Mouse (Mus musculus): ENCODE measurements at regions not wholly inside any gene's neighbourhood (a gene's known extent, or its start where the extent isn't known, plus 50 kb on each side); places are given as distances from the start of the nearest gene placed in this dataset.

GRCm38 (mm10) chr4:80442711-80443110, 391.2 kb upstream of the Tyrp1 start:
- H3K9ac ChIP-seq (replicated peaks; ENCODE audit: low read length, poor library complexity, severe bottlenecking) = no peak overlapping the region
- H3K27me3 ChIP-seq (ENCODE audit: insufficient read depth, low read length) = no peaks in the 10 kb centered on the region
- no peaks in the 10 kb centered on the region for H3K4me1 ChIP-seq (ENCODE audit: insufficient read depth, low read length)
- 26% methylated on average over 4 of the region's 4 CpGs for WGBS
- H3K36me3 ChIP-seq (ENCODE audit: insufficient read depth, low read length) = no peaks in the 10 kb centered on the region
- no peak overlapping the region for H3K27ac ChIP-seq (ENCODE audit: low read depth, low read length)
- ATAC-seq (ENCODE audit: low FRiP score) = no peak
- no peaks in the 10 kb centered on the region for H3K9me3 ChIP-seq (ENCODE audit: low read length)
- no peak for DNase-seq (ENCODE audit: low spot score)
- no peak for TF ChIP-seq CTCF (IDR thresholded peaks at IDR 0.05)
- no peak overlapping the region for H3K4me3 ChIP-seq (ENCODE audit: low read depth, low read length)
- no peak overlapping the region for H3K4me2 ChIP-seq (ENCODE audit: low read depth, low read length, poor library complexity, severe bottlenecking)

DNA sequence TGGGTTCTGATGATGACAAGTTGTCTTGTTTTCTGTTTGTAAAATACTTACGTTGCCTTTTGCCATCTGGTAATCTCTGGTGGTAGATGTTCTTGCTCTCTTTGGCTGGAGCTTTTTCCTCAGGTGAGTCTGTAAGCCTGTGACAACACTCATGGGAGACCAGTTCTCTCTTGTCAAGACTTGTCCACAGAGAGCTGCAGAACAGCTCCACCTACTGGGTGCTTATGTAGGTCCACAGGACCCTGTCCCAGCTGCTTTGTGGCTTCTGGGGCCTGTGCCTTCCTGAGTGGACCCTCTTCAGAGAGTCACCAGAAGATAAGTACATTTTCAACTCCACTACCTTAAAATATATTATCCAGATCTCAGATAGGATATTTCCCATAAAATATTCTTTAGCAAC, 370.3 kb upstream of the Tyrp1 start:
- H3K9me3 ChIP-seq (ENCODE audit: low read length) = no peaks in the 10 kb centered on the region
- no peak overlapping the region for H3K9ac ChIP-seq (replicated peaks; ENCODE audit: low read length, poor library complexity, severe bottlenecking)
- no peaks in the 10 kb centered on the region for H3K36me3 ChIP-seq (ENCODE audit: insufficient read depth, low read length)
- H3K4me2 ChIP-seq (ENCODE audit: low read depth, low read length, poor library complexity, severe bottlenecking) = no peak overlapping the region
- H3K27me3 ChIP-seq (ENCODE audit: insufficient read depth, low read length) = no peaks in the 10 kb centered on the region
- WGBS = 85% methylated on average over 1 of the region's 1 CpGs
- no peak for ATAC-seq (ENCODE audit: low FRiP score)
- TF ChIP-seq CTCF (IDR thresholded peaks at IDR 0.05) = no peak
- DNase-seq (ENCODE audit: low spot score) = no peak
- H3K27ac ChIP-seq (ENCODE audit: low read depth, low read length) = no peak overlapping the region
- no peak overlapping the region for H3K4me3 ChIP-seq (ENCODE audit: low read depth, low read length)
- H3K4me1 ChIP-seq (ENCODE audit: insufficient read depth, low read length) = no peaks in the 10 kb centered on the region

DNA sequence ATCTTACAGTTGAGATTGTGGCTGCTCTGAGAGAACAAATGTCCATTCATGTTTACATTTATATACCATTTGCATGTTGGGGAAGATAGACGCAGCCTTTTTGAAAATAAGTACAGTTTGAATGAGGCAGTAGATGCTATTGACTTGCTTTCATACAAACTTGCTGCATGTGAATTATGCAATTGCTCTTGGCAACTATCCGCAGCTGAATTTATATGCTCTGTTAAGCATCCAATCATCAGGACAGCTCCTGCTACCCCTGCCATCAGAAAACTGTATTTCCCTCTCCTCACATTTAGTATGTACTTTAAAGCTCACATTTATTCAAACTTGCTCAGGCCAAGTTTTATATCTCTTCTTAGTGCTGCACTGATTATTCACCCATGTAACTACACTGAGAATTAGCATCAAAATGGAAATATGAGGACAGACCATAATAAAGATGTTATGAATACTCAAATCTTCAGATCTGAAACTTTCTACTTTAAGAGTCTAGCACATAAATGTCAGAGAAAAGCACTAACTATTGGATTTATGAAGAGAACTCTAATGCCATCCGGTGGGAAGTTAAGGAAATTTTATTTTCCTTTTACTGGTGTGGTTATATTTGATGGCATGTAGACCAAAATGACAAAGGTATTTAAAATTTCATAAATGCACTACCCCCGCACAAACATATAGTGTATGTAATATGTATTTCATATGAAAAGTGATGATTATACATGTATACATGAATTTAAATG, 358.0 kb upstream of the Tyrp1 start:
- 74% methylated on average over 4 of the region's 4 CpGs for WGBS

DNA sequence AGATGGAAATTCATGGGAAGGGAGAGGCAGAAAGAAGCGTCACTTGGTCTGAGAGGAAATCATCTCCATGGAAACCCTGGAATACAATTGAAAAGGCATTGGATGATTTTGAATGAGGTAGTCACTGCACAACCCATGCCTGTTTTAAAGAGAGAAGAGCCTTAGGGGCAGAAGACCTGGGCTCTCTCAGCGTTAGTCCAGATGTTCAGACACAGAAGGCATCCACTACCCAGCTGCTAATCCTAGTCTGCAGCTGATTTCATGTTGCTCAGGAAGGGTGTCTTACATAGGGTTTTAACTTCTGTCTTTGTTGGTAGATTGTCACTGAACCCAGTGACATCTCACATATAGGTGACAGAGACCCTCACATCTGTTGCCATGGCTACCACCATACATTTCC, 318.8 kb upstream of the Tyrp1 start:
- no peaks in the 10 kb centered on the region for H3K36me3 ChIP-seq (ENCODE audit: insufficient read depth, low read length)
- H3K27ac ChIP-seq (ENCODE audit: low read depth, low read length) = no peak overlapping the region
- no peak for DNase-seq (ENCODE audit: low spot score)
- TF ChIP-seq CTCF (IDR thresholded peaks at IDR 0.05) = no peak
- no peaks in the 10 kb centered on the region for H3K9me3 ChIP-seq (ENCODE audit: low read length)
- 0 out of 2 replicates have a peak, but pooled peaks cover 2% of the 10 kb centered on the region for H3K4me1 ChIP-seq (ENCODE audit: insufficient read depth, low read length)
- H3K27me3 ChIP-seq (ENCODE audit: insufficient read depth, low read length) = no peaks in the 10 kb centered on the region
- no peak overlapping the region for H3K4me3 ChIP-seq (ENCODE audit: low read depth, low read length)
- ATAC-seq (ENCODE audit: low FRiP score) = no peak
- H3K9ac ChIP-seq (replicated peaks; ENCODE audit: low read length, poor library complexity, severe bottlenecking) = no peak overlapping the region
- 41% methylated on average over 2 of the region's 2 CpGs for WGBS
- no peak overlapping the region for H3K4me2 ChIP-seq (ENCODE audit: low read depth, low read length, poor library complexity, severe bottlenecking)

More for the DNA sequence above, 358.0 kb upstream of the Tyrp1 start:
- ATAC-seq (ENCODE audit: low FRiP score) (no peak), DNase-seq (ENCODE audit: low spot score) (peak; percentile 45)
- no peak overlapping the region for H3K27ac ChIP-seq (ENCODE audit: low read depth, low read length)
- H3K4me1 ChIP-seq (ENCODE audit: insufficient read depth, low read length) = no peaks in the 10 kb centered on the region
- H3K4me3 ChIP-seq (ENCODE audit: low read depth, low read length) = no peak overlapping the region
- TF ChIP-seq CTCF (IDR thresholded peaks at IDR 0.05) = peak; percentile 66
- no peaks in the 10 kb centered on the region for H3K36me3 ChIP-seq (ENCODE audit: insufficient read depth, low read length)
- no peaks in the 10 kb centered on the region for H3K27me3 ChIP-seq (ENCODE audit: insufficient read depth, low read length)
- H3K4me2 ChIP-seq (ENCODE audit: low read depth, low read length, poor library complexity, severe bottlenecking) = no peak overlapping the region
- H3K9ac ChIP-seq (replicated peaks; ENCODE audit: low read length, poor library complexity, severe bottlenecking) = no peak overlapping the region
- no peaks in the 10 kb centered on the region for H3K9me3 ChIP-seq (ENCODE audit: low read length)

GRCm38 (mm10) chr4:80517476-80518285, 316.2 kb upstream of the Tyrp1 start:
- no peak overlapping the region for H3K27ac ChIP-seq (ENCODE audit: low read depth, low read length)
- peak; percentile 62; the same call in 1 of the 2 replicates for ATAC-seq (ENCODE audit: low FRiP score)
- no peaks in the 10 kb centered on the region for H3K36me3 ChIP-seq (ENCODE audit: insufficient read depth, low read length)
- 0 out of 2 replicates have a peak, but pooled peaks cover 2% of the 10 kb centered on the region for H3K4me1 ChIP-seq (ENCODE audit: insufficient read depth, low read length)
- no peak overlapping the region for H3K4me3 ChIP-seq (ENCODE audit: low read depth, low read length)
- peak; percentile 77 for TF ChIP-seq CTCF (IDR thresholded peaks at IDR 0.05)
- WGBS = 28% methylated on average over 12 of the region's 12 CpGs
- peak; percentile 78 for DNase-seq (ENCODE audit: low spot score)
- no peaks in the 10 kb centered on the region for H3K27me3 ChIP-seq (ENCODE audit: insufficient read depth, low read length)
- no peaks in the 10 kb centered on the region for H3K9me3 ChIP-seq (ENCODE audit: low read length)
- no peak overlapping the region for H3K9ac ChIP-seq (replicated peaks; ENCODE audit: low read length, poor library complexity, severe bottlenecking)
- H3K4me2 ChIP-seq (ENCODE audit: low read depth, low read length, poor library complexity, severe bottlenecking) = peak overlapping the region; percentile 2; the same call in 1 of the 2 replicates

DNA sequence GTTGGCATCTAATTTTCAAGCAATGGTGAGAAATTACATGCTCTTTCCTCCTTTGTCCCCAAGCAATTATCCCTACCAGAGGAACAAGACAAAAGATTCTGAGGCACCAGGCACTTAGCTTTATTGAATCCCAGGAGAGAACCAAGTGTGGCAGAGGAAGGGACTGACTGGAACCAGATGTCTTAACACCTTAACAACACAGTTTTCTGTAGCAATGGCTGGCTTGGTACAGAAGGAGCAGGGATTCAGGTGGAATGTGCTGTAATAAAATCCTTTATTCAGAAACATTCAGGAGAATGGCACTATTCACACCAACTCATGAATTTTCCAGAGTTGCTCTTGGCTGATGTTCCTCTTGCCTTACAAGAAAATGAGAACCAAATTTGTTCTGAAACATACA, 315.3 kb upstream of the Tyrp1 start:
- Histone ChIP-seq H3K36me3 (ENCODE audit: insufficient read depth, low read length) (no peaks in the 10 kb centered on the region), H3K4me3 (ENCODE audit: low read depth, low read length) (no peak overlapping the region), H3K4me1 (ENCODE audit: insufficient read depth, low read length) (0 out of 2 replicates have a peak, but pooled peaks cover 2% of the 10 kb centered on the region), H3K9ac (replicated peaks; ENCODE audit: low read length, poor library complexity, severe bottlenecking) (no peak overlapping the region), H3K27me3 (ENCODE audit: insufficient read depth, low read length) (no peaks in the 10 kb centered on the region), H3K27ac (ENCODE audit: low read depth, low read length) (no peak overlapping the region), H3K4me2 (ENCODE audit: low read depth, low read length, poor library complexity, severe bottlenecking) (no peak overlapping the region), H3K9me3 (ENCODE audit: low read length) (no peaks in the 10 kb centered on the region)
- DNase-seq (ENCODE audit: low spot score) = no peak
- no peak for ATAC-seq (ENCODE audit: low FRiP score)
- TF ChIP-seq CTCF (IDR thresholded peaks at IDR 0.05) = no peak

Measured in midbrain, postnatal 0 days (tissue).